Mouse (Mus musculus) small intestine, adult 2 months (tissue): ENCODE data around the gene Ctps.

Experiments used
- CTCF ChIP-seq: fragments of 200-500 bp; IDR thresholded peaks from 2 replicates; pipeline ENCODE4 v1.5.1; 2012; ENCODE audit warnings: low read depth, mild to moderate bottlenecking, control low read depth, inconsistent platforms, low read length, moderate library complexity, mixed read lengths; ENCODE audit not compliant: insufficient replicate concordance, insufficient read length; ENCODE audit errors: extremely low read depth
- POLR2A ChIP-seq: fragments of 200-500 bp; IDR thresholded peaks from 2 replicates; pipeline ENCODE4 v1.6.1; 2012; ENCODE audit warnings: low read depth, mild to moderate bottlenecking, control low read depth, inconsistent platforms, low read length, moderate library complexity

DNA sequence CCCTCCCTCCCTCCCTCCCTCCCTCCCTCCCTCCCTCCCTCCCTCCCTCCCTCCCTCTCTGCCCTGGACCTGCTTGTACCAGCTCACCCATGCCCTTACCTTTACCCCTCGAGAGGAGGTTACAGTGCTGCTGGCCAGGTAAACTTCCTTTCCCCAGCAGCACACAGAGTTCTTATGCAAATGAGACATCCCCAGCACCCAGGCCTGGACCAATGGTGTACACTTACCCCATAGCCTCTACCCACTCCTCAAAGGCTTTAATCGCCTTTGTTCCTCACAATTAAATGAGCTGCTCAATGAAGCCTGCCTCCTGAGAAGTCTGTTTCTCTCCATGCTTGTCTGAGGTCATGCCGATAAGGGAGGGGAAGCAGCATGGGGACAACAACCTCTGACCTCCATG lies 36.9 kb upstream of the Ctps start:
- TF ChIP-seq POLR2A (no peak), CTCF (no peak)
